Mouse (Mus musculus) c-Kit-positive CD71-negative TER-119-negative erythroid progenitor cells, embryonic 14.5 days (primary cell): ENCODE data around the gene Nab2.

Experiments used
- DNase-seq: peaks from one replicate; pipeline ENCODE4 v3.0.0-alpha.2; 2013; ENCODE audit warnings: low read depth

Nab2 gene

GRCm38 (mm10) chr10:127642772-127643552, 25.4 kb downstream of the Nab2 start, which contains the start of gene Stat6:
Gene Stat6, plus strand, starts transcription at chr10:127642986.
- peak; percentile 76 for DNase-seq

GRCm38 (mm10) chr10:127641861-127642771, 26.3 kb downstream of the Nab2 start:
- no peak for DNase-seq

GRCm38 (mm10) chr10:127640421-127640820, 27.9 kb downstream of the Nab2 start:
- DNase-seq, result no peak

GRCm38 (mm10) chr10:127632668-127633271, 35.6 kb downstream of the Nab2 start:
- no peak for DNase-seq

- DNase-seq, result no peak
These were observed 36.8 kb downstream of the Nab2 start for GRCm38 (mm10) chr10:127631261-127632214.

- DNase-seq, result no peak
These were observed 41.9 kb downstream of the Nab2 start for GRCm38 (mm10) chr10:127626433-127626832.

GRCm38 (mm10) chr10:127623439-127624216, 44.7 kb downstream of the Nab2 start:
- no peak for DNase-seq

- no peak for DNase-seq
These were observed 45.7 kb downstream of the Nab2 start for GRCm38 (mm10) chr10:127622661-127623060.

GRCm38 (mm10) chr10:127622057-127622392, 46.3 kb downstream of the Nab2 start:
- DNase-seq, result no peak

GRCm38 (mm10) chr10:127621191-127622056, 46.9 kb downstream of the Nab2 start:
- peak; percentile 49 for DNase-seq

GRCm38 (mm10) chr10:127620406-127621190, 47.8 kb downstream of the Nab2 start, which contains the start of gene Lrp1:
Gene Lrp1, minus strand, starts transcription at chr10:127621148.
- no peak for DNase-seq

- no peak for DNase-seq
These were observed 48.4 kb downstream of the Nab2 start for GRCm38 (mm10) chr10:127619941-127620405.

GRCm38 (mm10) chr10:127619119-127619721, 49.1 kb downstream of the Nab2 start:
- DNase-seq, result no peak

- DNase-seq, result no peak
These were observed 50.2 kb downstream of the Nab2 start for GRCm38 (mm10) chr10:127618173-127618572.

- no peak for DNase-seq
These were observed 51.1 kb downstream of the Nab2 start for GRCm38 (mm10) chr10:127617294-127617693.

GRCm38 (mm10) chr10:127616261-127616679, 52.1 kb downstream of the Nab2 start:
- no peak for DNase-seq

GRCm38 (mm10) chr10:127615591-127615990, 52.8 kb downstream of the Nab2 start:
- no peak for DNase-seq

- no peak for DNase-seq
These were observed 53.4 kb downstream of the Nab2 start for GRCm38 (mm10) chr10:127615034-127615374.
